Mouse (Mus musculus): Measurements from ENCODE around the gene Rsad1. TPM values are rescaled to one million over a fixed set of nuclear protein-coding genes. Genes with fewer than 3 reads are reported as not detected.

Rsad1 gene
- polyA plus RNA-seq, 1 experiment from 2014 or later, result 4.5 TPM

DNA sequence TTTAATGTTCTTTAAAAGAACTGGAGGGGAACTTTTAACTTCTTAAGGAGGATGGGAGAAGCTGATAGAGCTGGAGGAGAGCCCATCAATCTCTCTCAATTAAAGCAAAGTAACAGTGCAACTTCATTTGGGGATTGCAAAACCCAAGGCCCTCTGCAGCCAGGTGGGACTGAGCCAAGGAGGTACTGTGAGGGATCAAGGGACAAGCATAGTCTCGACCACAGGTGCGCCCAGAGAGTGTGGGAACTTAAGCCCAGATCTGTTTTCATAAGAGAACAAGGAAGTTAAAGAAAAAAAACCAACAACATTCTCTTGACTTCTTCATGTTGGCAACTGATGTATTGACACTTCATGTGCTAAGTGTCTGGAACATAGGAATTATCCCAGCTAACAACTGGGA is 26.0 kb upstream of the Rsad1 start:
- H3K4me2 ChIP-seq (replicated peaks; ENCODE audit: low read depth, low read length), result no peak overlapping the region
- ATAC-seq (ENCODE audit: low FRiP score, low TSS enrichment), result no peak
- H3K9me3 ChIP-seq (ENCODE audit: control insufficient read depth, low read length), result no peaks in the 10 kb centered on the region
- no peaks in the 10 kb centered on the region for H3K27me3 ChIP-seq (ENCODE audit: control insufficient read depth, insufficient read depth, low read length)
- H3K4me3 ChIP-seq (ENCODE audit: low read length), result no peak overlapping the region
- WGBS, result 71% methylated on average over 2 of the region's 2 CpGs
- H3K27ac ChIP-seq (ENCODE audit: low read depth, low read length), result no peak overlapping the region
- H3K4me1 ChIP-seq (ENCODE audit: control insufficient read depth, insufficient read depth, low read length), result no peaks in the 10 kb centered on the region
- H3K9ac ChIP-seq (ENCODE audit: low read depth, low read length), result no peak overlapping the region
- peaks cover 11% of the 10 kb centered on the region; the same call in 1 of the 2 replicates for H3K36me3 ChIP-seq (ENCODE audit: control insufficient read depth, insufficient read depth, low read length)

DNA sequence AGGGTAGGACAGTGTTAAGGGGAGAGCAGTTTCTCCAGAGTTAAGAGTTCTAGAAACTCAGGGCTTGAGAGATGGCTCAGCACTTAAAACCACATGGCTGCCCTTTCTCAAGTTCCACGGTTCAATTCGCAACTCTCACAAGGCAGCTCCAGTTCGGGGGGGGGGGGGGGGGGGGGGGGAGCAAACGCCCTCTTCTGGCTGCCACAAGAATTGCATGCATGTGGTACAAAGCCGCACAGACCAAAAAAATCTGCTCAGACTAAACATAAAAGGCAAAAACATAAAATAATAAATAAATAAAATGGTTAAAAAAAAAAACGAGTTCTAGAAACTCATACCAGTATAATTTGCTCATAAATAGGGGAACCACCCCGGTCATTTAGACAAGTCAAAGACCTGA is 25.5 kb upstream of the Rsad1 start:
- Histone ChIP-seq H3K4me3 (ENCODE audit: low read length) (no peak overlapping the region), H3K27me3 (ENCODE audit: control insufficient read depth, insufficient read depth, low read length) (no peaks in the 10 kb centered on the region), H3K27ac (ENCODE audit: low read depth, low read length) (no peak overlapping the region), H3K36me3 (ENCODE audit: control insufficient read depth, insufficient read depth, low read length) (peaks cover 14% of the 10 kb centered on the region; the same call in 1 of the 2 replicates), H3K4me1 (ENCODE audit: control insufficient read depth, insufficient read depth, low read length) (no peaks in the 10 kb centered on the region), H3K9me3 (ENCODE audit: control insufficient read depth, low read length) (no peaks in the 10 kb centered on the region), H3K4me2 (replicated peaks; ENCODE audit: low read depth, low read length) (no peak overlapping the region), H3K9ac (ENCODE audit: low read depth, low read length) (no peak overlapping the region)
- no peak for ATAC-seq (ENCODE audit: low FRiP score, low TSS enrichment)
- WGBS, result 28% methylated on average over 6 of the region's 7 CpGs

DNA sequence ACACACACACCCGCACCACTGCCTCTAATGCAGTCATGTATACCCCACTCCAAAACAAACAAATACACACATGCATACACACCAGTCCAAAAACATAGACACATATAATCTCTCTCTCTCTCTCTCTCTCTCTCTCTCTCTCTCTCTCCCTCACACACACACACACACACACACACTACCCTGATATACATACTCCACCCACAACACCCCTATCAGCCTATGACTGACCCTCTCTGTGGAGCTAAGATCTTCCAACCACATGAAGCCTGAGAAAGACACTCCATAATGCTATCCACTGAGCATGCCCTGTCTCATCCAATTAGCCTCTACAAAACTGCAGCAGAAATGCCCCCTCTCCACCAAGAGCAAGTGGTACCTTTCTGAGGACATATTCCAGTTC is 22.8 kb upstream of the Rsad1 start:
- no peak overlapping the region for H3K4me3 ChIP-seq (ENCODE audit: low read length)
- no peak overlapping the region for H3K4me2 ChIP-seq (replicated peaks; ENCODE audit: low read depth, low read length)
- 91% methylated on average over 1 of the region's 1 CpGs for WGBS
- no peak for ATAC-seq (ENCODE audit: low FRiP score, low TSS enrichment)
- H3K27ac ChIP-seq (ENCODE audit: low read depth, low read length), result no peak overlapping the region
- H3K27me3 ChIP-seq (ENCODE audit: control insufficient read depth, insufficient read depth, low read length), result no peaks in the 10 kb centered on the region
- no peaks in the 10 kb centered on the region for H3K9me3 ChIP-seq (ENCODE audit: control insufficient read depth, low read length)
- no peaks in the 10 kb centered on the region for H3K4me1 ChIP-seq (ENCODE audit: control insufficient read depth, insufficient read depth, low read length)
- H3K9ac ChIP-seq (ENCODE audit: low read depth, low read length), result no peak overlapping the region
- H3K36me3 ChIP-seq (ENCODE audit: control insufficient read depth, insufficient read depth, low read length), result peaks cover 29% of the 10 kb centered on the region

DNA sequence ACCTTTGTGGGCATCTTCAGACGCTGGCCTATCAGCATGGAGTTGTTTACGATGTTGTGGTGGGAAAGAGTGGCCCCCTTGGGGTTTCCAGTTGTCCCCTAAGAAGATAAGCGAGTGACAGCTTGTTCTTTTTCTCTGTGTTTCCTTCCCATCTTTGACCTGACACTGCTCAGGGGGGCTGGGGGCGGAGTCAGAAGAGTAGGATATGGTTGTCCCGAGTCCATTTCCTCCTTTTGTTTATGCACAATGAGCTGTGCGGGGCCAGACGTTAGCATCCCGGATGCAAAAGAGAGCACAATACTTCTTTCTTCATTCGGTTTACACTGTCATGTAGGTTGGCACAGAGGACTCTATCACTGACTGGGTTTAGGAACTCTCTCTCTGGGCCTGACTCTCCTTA is 21.6 kb upstream of the Rsad1 start:
- WGBS, result 47% methylated on average over 9 of the region's 9 CpGs
- H3K4me2 ChIP-seq (replicated peaks; ENCODE audit: low read depth, low read length), result no peak overlapping the region
- no peaks in the 10 kb centered on the region for H3K4me1 ChIP-seq (ENCODE audit: control insufficient read depth, insufficient read depth, low read length)
- no peaks in the 10 kb centered on the region for H3K9me3 ChIP-seq (ENCODE audit: control insufficient read depth, low read length)
- H3K27me3 ChIP-seq (ENCODE audit: control insufficient read depth, insufficient read depth, low read length), result no peaks in the 10 kb centered on the region
- no peak overlapping the region for H3K9ac ChIP-seq (ENCODE audit: low read depth, low read length)
- peak overlapping the region; percentile 59; the same call in 1 of the 2 replicates for H3K27ac ChIP-seq (ENCODE audit: low read depth, low read length)
- H3K4me3 ChIP-seq (ENCODE audit: low read length), result no peak overlapping the region
- no peak for ATAC-seq (ENCODE audit: low FRiP score, low TSS enrichment)
- H3K36me3 ChIP-seq (ENCODE audit: control insufficient read depth, insufficient read depth, low read length), result peaks cover 23% of the 10 kb centered on the region

DNA sequence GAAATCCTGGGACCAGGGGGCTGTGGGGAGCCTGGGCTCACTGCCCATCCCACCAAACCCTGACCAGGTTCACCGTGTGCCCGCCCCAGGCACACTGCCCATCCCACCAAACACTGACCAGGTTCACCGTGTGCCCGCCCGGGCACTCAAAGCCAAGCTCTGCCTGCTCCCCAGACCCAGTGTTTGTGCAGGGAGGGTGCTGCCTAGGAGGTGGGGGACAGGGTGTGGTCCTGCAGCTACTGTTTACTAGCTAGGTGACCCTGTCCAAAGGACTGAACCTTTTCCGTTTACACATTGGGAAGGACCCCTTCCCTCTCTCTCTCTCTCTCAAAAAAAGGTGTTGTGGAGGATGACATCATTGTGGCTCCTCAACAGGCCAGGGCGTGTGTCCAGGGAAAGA is 18.3 kb upstream of the Rsad1 start:
- no peak overlapping the region for H3K9ac ChIP-seq (ENCODE audit: low read depth, low read length)
- 95% methylated on average over 7 of the region's 7 CpGs for WGBS
- no peaks in the 10 kb centered on the region for H3K27me3 ChIP-seq (ENCODE audit: control insufficient read depth, insufficient read depth, low read length)
- H3K9me3 ChIP-seq (ENCODE audit: control insufficient read depth, low read length), result no peaks in the 10 kb centered on the region
- no peak for ATAC-seq (ENCODE audit: low FRiP score, low TSS enrichment)
- H3K4me3 ChIP-seq (ENCODE audit: low read length), result no peak overlapping the region
- peaks cover 23% of the 10 kb centered on the region for H3K36me3 ChIP-seq (ENCODE audit: control insufficient read depth, insufficient read depth, low read length)
- no peak overlapping the region for H3K4me2 ChIP-seq (replicated peaks; ENCODE audit: low read depth, low read length)
- peaks cover 14% of the 10 kb centered on the region for H3K4me1 ChIP-seq (ENCODE audit: control insufficient read depth, insufficient read depth, low read length)
- H3K27ac ChIP-seq (ENCODE audit: low read depth, low read length), result no peak overlapping the region

DNA sequence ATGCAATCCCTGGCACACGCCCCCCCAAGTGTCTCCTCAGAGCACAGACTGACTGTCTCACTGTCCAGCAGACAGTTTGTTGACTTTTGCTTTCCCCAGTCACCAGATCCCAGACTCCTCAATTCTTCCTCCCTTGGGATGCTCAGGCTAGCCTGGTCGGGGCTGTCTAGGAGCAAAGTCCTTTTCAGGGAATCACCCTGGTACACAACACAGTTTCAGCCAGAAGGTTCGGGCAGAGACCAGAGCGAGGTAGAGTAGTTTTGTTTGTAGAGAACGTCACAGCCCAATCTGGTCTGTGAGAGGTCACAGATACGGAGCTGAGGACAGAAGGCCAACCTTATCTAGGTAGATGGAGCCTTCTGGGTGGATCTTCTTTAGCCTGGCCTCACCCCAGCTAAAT is 17.5 kb upstream of the Rsad1 start:
- H3K4me2 ChIP-seq (replicated peaks; ENCODE audit: low read depth, low read length), result no peak overlapping the region

DNA sequence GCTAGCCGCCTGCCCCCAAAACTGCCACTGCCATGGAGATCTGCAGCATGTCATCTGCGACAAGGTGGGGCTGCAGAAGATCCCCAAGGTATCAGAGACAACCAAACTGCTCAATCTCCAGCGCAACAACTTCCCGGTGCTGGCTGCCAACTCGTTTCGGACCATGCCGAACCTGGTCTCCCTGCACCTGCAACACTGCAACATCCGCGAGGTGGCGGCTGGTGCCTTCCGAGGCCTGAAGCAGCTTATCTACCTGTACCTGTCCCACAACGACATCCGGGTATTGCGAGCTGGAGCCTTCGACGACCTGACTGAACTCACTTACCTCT is 16.1 kb upstream of the Rsad1 start:
- Histone ChIP-seq H3K36me3 (ENCODE audit: control insufficient read depth, insufficient read depth, low read length) (peaks cover 19% of the 10 kb centered on the region), H3K27ac (ENCODE audit: low read depth, low read length) (no peak overlapping the region)
- ATAC-seq (ENCODE audit: low FRiP score, low TSS enrichment), result no peak

More for the DNA sequence above, 17.5 kb upstream of the Rsad1 start:
- H3K27ac ChIP-seq (ENCODE audit: low read depth, low read length), result no peak overlapping the region
- H3K27me3 ChIP-seq (ENCODE audit: control insufficient read depth, insufficient read depth, low read length), result no peaks in the 10 kb centered on the region
- ATAC-seq (ENCODE audit: low FRiP score, low TSS enrichment), result no peak
- 68% methylated on average over 6 of the region's 6 CpGs for WGBS
- H3K36me3 ChIP-seq (ENCODE audit: control insufficient read depth, insufficient read depth, low read length), result peaks cover 23% of the 10 kb centered on the region
- no peak overlapping the region for H3K9ac ChIP-seq (ENCODE audit: low read depth, low read length)
- no peaks in the 10 kb centered on the region for H3K9me3 ChIP-seq (ENCODE audit: control insufficient read depth, low read length)
- no peak overlapping the region for H3K4me3 ChIP-seq (ENCODE audit: low read length)
- peaks cover 14% of the 10 kb centered on the region for H3K4me1 ChIP-seq (ENCODE audit: control insufficient read depth, insufficient read depth, low read length)

DNA sequence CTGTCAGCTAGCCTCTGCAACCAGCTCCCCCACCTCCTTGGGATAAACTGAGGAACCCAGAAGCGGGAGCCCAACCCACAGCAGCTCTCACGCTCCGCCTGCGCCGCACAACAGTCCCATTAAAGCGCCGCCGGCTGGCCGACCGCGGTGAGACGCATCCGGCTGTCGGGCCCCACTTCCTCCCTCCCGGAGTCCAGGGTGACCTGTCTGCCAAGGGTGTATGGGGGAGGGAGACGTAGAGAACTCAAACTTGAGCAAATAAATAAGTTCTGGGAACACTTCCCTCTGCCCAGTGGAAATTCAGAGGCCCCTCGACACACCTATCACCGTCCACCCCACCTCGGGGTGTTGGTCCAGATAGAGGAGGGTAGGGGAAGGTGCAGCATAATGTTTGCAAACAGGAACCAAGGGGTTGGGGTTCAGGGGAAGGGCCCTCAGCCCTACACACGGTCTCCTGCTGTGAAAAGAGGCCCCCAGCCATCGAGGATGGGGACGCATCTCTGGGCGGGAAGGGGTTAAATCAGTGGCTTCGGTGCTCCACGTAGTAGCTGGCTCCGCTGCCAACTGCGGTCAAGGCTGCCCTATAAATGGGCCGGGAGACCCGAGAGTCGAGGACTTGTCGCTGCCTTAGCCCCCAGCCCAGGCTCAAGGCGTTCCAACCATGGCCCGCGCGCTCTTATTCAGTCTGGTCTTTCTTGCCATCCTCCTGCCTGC is 15.5 kb upstream of the Rsad1 start, which contains the start of gene Chad:
TSS of gene Chad (plus strand) at position 611 of the 714 bp plus-strand sequence.
- peaks cover 14% of the 10 kb centered on the region for H3K4me1 ChIP-seq (ENCODE audit: control insufficient read depth, insufficient read depth, low read length)
- WGBS, result 4% methylated on average over 33 of the region's 35 CpGs
- no peak within 1 kb of the TSS for H3K27ac ChIP-seq (ENCODE audit: low read depth, low read length)
- H3K9me3 ChIP-seq (ENCODE audit: control insufficient read depth, low read length), result no peaks in the 10 kb centered on the region
- peak within 1 kb of the TSS; percentile 8 for H3K9ac ChIP-seq (ENCODE audit: low read depth, low read length)
- peak; percentile 48; the same call in 1 of the 2 replicates for ATAC-seq (ENCODE audit: low FRiP score, low TSS enrichment)
- H3K4me3 ChIP-seq (ENCODE audit: low read length), result peak within 1 kb of the TSS; percentile 24
- H3K36me3 ChIP-seq (ENCODE audit: control insufficient read depth, insufficient read depth, low read length), result peaks cover 16% of the 10 kb centered on the region
- H3K27me3 ChIP-seq (ENCODE audit: control insufficient read depth, insufficient read depth, low read length), result no peaks in the 10 kb centered on the region
- peak within 1 kb of the TSS; percentile 35 for H3K4me2 ChIP-seq (replicated peaks; ENCODE audit: low read depth, low read length)

More for the DNA sequence above, 16.1 kb upstream of the Rsad1 start:
- no peaks in the 10 kb centered on the region for H3K9me3 ChIP-seq (ENCODE audit: control insufficient read depth, low read length)
- H3K27me3 ChIP-seq (ENCODE audit: control insufficient read depth, insufficient read depth, low read length), result no peaks in the 10 kb centered on the region
- 19% methylated on average over 16 of the region's 16 CpGs for WGBS
- peaks cover 14% of the 10 kb centered on the region for H3K4me1 ChIP-seq (ENCODE audit: control insufficient read depth, insufficient read depth, low read length)
- peak overlapping the region; percentile 35 for H3K4me2 ChIP-seq (replicated peaks; ENCODE audit: low read depth, low read length)
- H3K4me3 ChIP-seq (ENCODE audit: low read length), result peak overlapping the region; percentile 24; the same call in 1 of the 2 replicates
- peak overlapping the region; percentile 8; the same call in 1 of the 2 replicates for H3K9ac ChIP-seq (ENCODE audit: low read depth, low read length)

DNA sequence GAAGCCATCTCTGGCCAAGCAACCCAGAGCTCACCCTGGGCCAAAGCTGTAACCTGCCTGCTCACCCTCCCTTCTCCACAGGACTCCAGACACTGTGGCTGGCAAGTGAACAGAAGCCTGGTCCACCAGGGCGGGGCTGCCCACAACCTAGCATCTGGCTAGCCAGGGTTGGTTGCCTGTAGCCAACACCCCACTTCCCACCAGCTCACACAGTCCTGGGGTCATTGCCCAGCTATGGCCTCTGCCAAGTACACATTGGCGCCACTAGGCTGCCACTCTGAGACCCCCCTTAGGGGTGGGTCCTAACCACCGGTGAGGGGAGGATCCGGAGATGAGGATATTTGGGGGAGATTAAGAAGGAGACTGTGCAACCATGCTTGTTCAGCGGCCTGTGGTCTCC is 14.8 kb upstream of the Rsad1 start:
- Histone ChIP-seq H3K4me3 (ENCODE audit: low read length) (0 out of 2 replicates have a peak overlapping the region, but pooled peaks have one; percentile 24), H3K9ac (ENCODE audit: low read depth, low read length) (no peak overlapping the region; the same call in 1 of the 2 replicates), H3K36me3 (ENCODE audit: control insufficient read depth, insufficient read depth, low read length) (peaks cover 12% of the 10 kb centered on the region), H3K27me3 (ENCODE audit: control insufficient read depth, insufficient read depth, low read length) (no peaks in the 10 kb centered on the region), H3K27ac (ENCODE audit: low read depth, low read length) (no peak overlapping the region), H3K4me1 (ENCODE audit: control insufficient read depth, insufficient read depth, low read length) (peaks cover 14% of the 10 kb centered on the region), H3K9me3 (ENCODE audit: control insufficient read depth, low read length) (no peaks in the 10 kb centered on the region), H3K4me2 (replicated peaks; ENCODE audit: low read depth, low read length) (peak overlapping the region; percentile 35)
- WGBS, result 60% methylated on average over 5 of the region's 5 CpGs
- ATAC-seq (ENCODE audit: low FRiP score, low TSS enrichment), result peak; percentile 33; the same call in 1 of the 2 replicates
